Mouse (Mus musculus) bone marrow macrophage, adult 2 months (primary cell): ENCODE measurements at regions not wholly inside any gene's neighbourhood (a gene's known extent, or its start where the extent isn't known, plus 50 kb on each side); places are given as distances from the start of the nearest gene placed in this dataset.
A peak's percentile ranks its signal among the peaks of the same experiment; 100 is the strongest.

Experiments used
- CTCF ChIP-seq: IDR thresholded peaks from 2 replicates; pipeline ENCODE4 v1.5.1; 2012; ENCODE audit warnings: low read depth, mild to moderate bottlenecking, low read length, moderate library complexity
- POLR2A ChIP-seq: IDR thresholded peaks from 2 replicates; pipeline ENCODE4 v1.6.1; 2012; ENCODE audit warnings: mild to moderate bottlenecking, low read depth, low read length, borderline replicate concordance

DNA sequence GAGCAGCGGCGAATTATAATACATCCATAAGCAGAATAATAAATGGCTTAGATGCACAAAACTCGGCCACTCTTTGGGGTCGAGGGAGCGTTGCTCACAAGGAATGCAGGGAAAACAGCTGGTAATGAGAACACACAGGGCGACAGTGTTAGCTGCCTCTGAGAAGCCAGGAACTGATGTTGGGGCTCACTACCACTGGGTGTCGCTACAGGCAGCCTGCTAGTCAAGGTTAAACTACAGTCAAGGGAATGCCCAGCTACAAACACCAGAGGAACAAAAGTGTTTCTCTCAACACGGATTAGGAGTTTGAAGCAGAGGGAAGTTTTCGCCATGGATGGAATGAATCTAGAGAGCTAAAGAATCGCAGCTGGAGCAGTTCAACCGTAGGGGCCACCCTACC lies 175.3 kb downstream of the Gpat3 start:
- TF ChIP-seq POLR2A: no peak
- peak; percentile 50; the same call in 1 of the 2 replicates for TF ChIP-seq CTCF
